In the genomic region with DNA sequence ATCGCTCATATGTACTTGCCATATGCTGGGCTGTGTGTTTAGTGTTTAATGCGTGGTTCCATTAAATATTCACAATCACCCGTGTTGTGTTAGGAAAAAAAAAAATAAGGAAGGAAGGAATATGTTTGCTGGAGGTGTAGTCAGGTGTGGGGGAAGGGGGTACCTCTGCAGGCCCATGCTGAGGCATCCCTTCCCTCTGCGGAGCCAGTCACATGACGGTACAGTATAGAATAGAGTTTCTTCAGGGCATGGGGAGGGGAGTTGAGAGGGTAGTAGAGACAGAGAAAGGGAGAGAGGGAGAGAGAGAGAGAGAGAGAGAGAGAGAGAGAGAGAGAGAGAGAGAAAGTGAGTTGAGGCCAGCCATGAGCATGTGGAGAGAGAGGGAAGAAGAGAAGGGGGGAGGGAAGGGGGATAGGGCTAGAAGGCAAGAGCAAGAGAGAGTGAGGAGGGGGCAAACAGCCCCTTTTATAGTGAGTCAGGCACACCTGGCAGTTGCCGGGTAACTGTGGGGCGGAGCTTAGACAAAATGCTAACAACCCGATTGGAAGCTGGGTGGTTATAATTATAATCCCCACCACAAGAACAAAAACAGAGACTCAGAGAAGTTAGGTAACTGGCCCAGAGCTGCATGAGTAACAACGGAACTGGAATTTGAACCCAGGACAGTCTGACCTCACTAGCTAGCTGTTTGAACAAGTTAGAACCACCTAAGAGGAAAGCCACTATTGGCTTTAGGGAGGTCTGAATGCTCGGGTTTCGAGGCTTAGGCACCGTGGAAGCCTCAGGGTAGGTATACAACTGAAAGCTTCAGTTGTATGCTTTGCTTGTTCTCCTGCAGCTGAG, we compare ENCODE assay signal across 19 mouse cellular contexts. TPM values are rescaled to one million over a fixed set of nuclear protein-coding genes. Genes with fewer than 3 reads are reported as not detected.
DNase-seq lines count a peak whose midpoint lies in the region; ATAC-seq and TF ChIP-seq lines count a peak whose summit lies in the region.
"Had no signal": no experiment of that assay in that cellular context is flagged by ENCODE, and none has a peak within 500 bp of the region (broad histone marks: within the 10 kb centered on the region; RNA-seq: fewer than 3 reads in every experiment).

No protein-coding gene starts in this region.

- no peak overlapping the region for H3K4me3 ChIP-seq in forebrain, embryonic 10.5 days
- H3K4me3 ChIP-seq in forebrain, embryonic 12.5 days (replicated peaks): no peak overlapping the region
- no peak overlapping the region for H3K4me3 ChIP-seq in liver, adult 2 months (ENCODE audit: insufficient read depth, low read depth, low read length)
- H3K4me3 ChIP-seq in forebrain, postnatal 0 days (ENCODE audit: low read depth, low read length): no peak overlapping the region
- H3K4me3 ChIP-seq in heart, embryonic 12.5 days: no peak overlapping the region
- H3K4me3 ChIP-seq: embryonic facial prominence, embryonic 12.5 days; heart, embryonic 15.5 days; myocyte; neural tube, embryonic 15.5 days had no signal

- H3K9ac ChIP-seq in forebrain, embryonic 12.5 days: no peak overlapping the region
- no peak overlapping the region for H3K9ac ChIP-seq in liver, adult 2 months (ENCODE audit: low read depth, low read length)
- no peak overlapping the region for H3K9ac ChIP-seq in forebrain, postnatal 0 days
- no peak overlapping the region for H3K9ac ChIP-seq in heart, embryonic 12.5 days
- H3K9ac ChIP-seq: embryonic facial prominence, embryonic 12.5 days; heart, embryonic 15.5 days; liver, postnatal 0 days; neural tube, embryonic 15.5 days had no signal

- TF ChIP-seq CTCF in liver, adult 2 months (IDR thresholded peaks at IDR 0.05; ENCODE audit: low read depth, low read length): no peak
- TF ChIP-seq CTCF in brain, embryonic 14.5 days (IDR thresholded peaks at IDR 0.05; ENCODE audit: borderline replicate concordance, extremely low read depth, insufficient read depth, insufficient read length): no peak
- no peak for TF ChIP-seq CTCF in forebrain, postnatal 0 days (IDR thresholded peaks at IDR 0.05; ENCODE audit: low read depth)

- H3K4me2 ChIP-seq in forebrain, embryonic 12.5 days: no peak overlapping the region
- H3K4me2 ChIP-seq in forebrain, postnatal 0 days (ENCODE audit: low read depth): no peak overlapping the region
- no peak overlapping the region for H3K4me2 ChIP-seq in heart, embryonic 12.5 days
- H3K4me2 ChIP-seq: embryonic facial prominence, embryonic 12.5 days; heart, embryonic 15.5 days; neural tube, embryonic 15.5 days had no signal

- no peaks in the 10 kb centered on the region for H3K79me2 ChIP-seq in liver, adult 2 months (ENCODE audit: control insufficient read depth, insufficient read depth, low read length)

- DNase-seq in forebrain, embryonic 10.5 days (ENCODE audit: extremely low spot score, low spot score): no peak
- peak; percentile 91 for DNase-seq in liver, adult 2 months (ENCODE audit: extremely low read depth, low read depth, low spot score)
- no peak for DNase-seq in liver
- peak; percentile 57 for DNase-seq in brain, embryonic 14.5 days (ENCODE audit: low read depth)
- no peak for DNase-seq in forebrain, postnatal 0 days
- DNase-seq: B cell, adult 2 months; kidney, adult 11 months; liver, postnatal 0 days; lung, postnatal 14 days; right cerebral cortex, postnatal 4 days had no signal

- H3K27me3 ChIP-seq in forebrain, embryonic 10.5 days (ENCODE audit: poor library complexity, severe bottlenecking): no peaks in the 10 kb centered on the region
- H3K27me3 ChIP-seq in forebrain, embryonic 12.5 days: no peaks in the 10 kb centered on the region
- H3K27me3 ChIP-seq in liver, adult 2 months (ENCODE audit: control insufficient read depth, insufficient read depth, low read length): no peaks in the 10 kb centered on the region
- H3K27me3 ChIP-seq in forebrain, postnatal 0 days (ENCODE audit: insufficient read depth, low read length): no peaks in the 10 kb centered on the region
- no peaks in the 10 kb centered on the region for H3K27me3 ChIP-seq in heart, embryonic 12.5 days (replicated peaks)
- H3K27me3 ChIP-seq: embryonic facial prominence, embryonic 12.5 days; heart, embryonic 15.5 days; neural tube, embryonic 15.5 days; Patski had no signal

- peaks cover 17% of the 10 kb centered on the region for H3K4me1 ChIP-seq in forebrain, embryonic 10.5 days
- peaks cover 20% of the 10 kb centered on the region for H3K4me1 ChIP-seq in forebrain, embryonic 12.5 days
- H3K4me1 ChIP-seq in liver, adult 2 months (ENCODE audit: control insufficient read depth, insufficient read depth, low read length): peaks cover 3% of the 10 kb centered on the region; the same call in 1 of the 2 replicates
- 0 out of 2 replicates have a peak, but pooled peaks cover 4% of the 10 kb centered on the region for H3K4me1 ChIP-seq in forebrain, postnatal 0 days (ENCODE audit: insufficient read depth)
- no peaks in the 10 kb centered on the region for H3K4me1 ChIP-seq in heart, embryonic 12.5 days (replicated peaks)

- peak overlapping the region; percentile 60 for H3K27ac ChIP-seq in forebrain, embryonic 10.5 days
- no peak overlapping the region; the same call in 1 of the 2 replicates for H3K27ac ChIP-seq in forebrain, embryonic 12.5 days
- H3K27ac ChIP-seq in liver, adult 2 months (replicated peaks; ENCODE audit: insufficient read depth, low read depth, low read length): peak overlapping the region; percentile 26
- H3K27ac ChIP-seq in forebrain, postnatal 0 days (ENCODE audit: low read depth, low read length): no peak overlapping the region
- no peak overlapping the region for H3K27ac ChIP-seq in heart, embryonic 12.5 days (ENCODE audit: poor library complexity, severe bottlenecking)
- H3K27ac ChIP-seq: embryonic facial prominence, embryonic 12.5 days; heart, embryonic 15.5 days; neural tube, embryonic 15.5 days had no signal

- H3K36me3 ChIP-seq in forebrain, embryonic 10.5 days (replicated peaks): no peaks in the 10 kb centered on the region
- no peaks in the 10 kb centered on the region for H3K36me3 ChIP-seq in forebrain, embryonic 12.5 days (replicated peaks)
- no peaks in the 10 kb centered on the region for H3K36me3 ChIP-seq in liver, adult 2 months (ENCODE audit: control insufficient read depth, insufficient read depth, low read length)
- no peaks in the 10 kb centered on the region for H3K36me3 ChIP-seq in forebrain, postnatal 0 days (ENCODE audit: insufficient read depth)
- peaks cover 8% of the 10 kb centered on the region; the same call in 1 of the 2 replicates for H3K36me3 ChIP-seq in heart, embryonic 12.5 days
- H3K36me3 ChIP-seq: embryonic facial prominence, embryonic 12.5 days; heart, embryonic 15.5 days; neural tube, embryonic 15.5 days had no signal

- TF ChIP-seq POLR2A in liver, adult 2 months (IDR thresholded peaks at IDR 0.05; ENCODE audit: extremely low read depth, insufficient read depth, low read length): no peak
- TF ChIP-seq POLR2A in brain, embryonic 14.5 days (IDR thresholded peaks at IDR 0.05; ENCODE audit: borderline replicate concordance, extremely low read depth, insufficient read depth, insufficient read length, poor library complexity, severe bottlenecking): no peak

- ATAC-seq in forebrain, embryonic 12.5 days (ENCODE audit: low FRiP score): no peak
- ATAC-seq in forebrain, postnatal 0 days: peak; percentile 13; the same call in 1 of the 2 replicates
- no peak for ATAC-seq in heart, embryonic 12.5 days (ENCODE audit: insufficient number of reproducible peaks, low FRiP score)
- ATAC-seq: liver, postnatal 0 days; Patski had no signal

- no peaks in the 10 kb centered on the region for H3K9me3 ChIP-seq in forebrain, embryonic 10.5 days
- H3K9me3 ChIP-seq in forebrain, embryonic 12.5 days: no peaks in the 10 kb centered on the region
- H3K9me3 ChIP-seq in forebrain, postnatal 0 days (ENCODE audit: low read length): no peaks in the 10 kb centered on the region
- H3K9me3 ChIP-seq in heart, embryonic 12.5 days (replicated peaks): peaks cover 5% of the 10 kb centered on the region; the same call in 1 of the 2 replicates
- H3K9me3 ChIP-seq: embryonic facial prominence, embryonic 12.5 days; heart, embryonic 15.5 days; neural tube, embryonic 15.5 days had no signal

- WGBS in forebrain, embryonic 10.5 days: 63% methylated on average over 12 of the region's 12 CpGs
- 68% methylated on average over 12 of the region's 12 CpGs for WGBS in forebrain, embryonic 12.5 days
- WGBS in liver, adult 2 months: 41% methylated on average over 12 of the region's 12 CpGs
- 50% methylated on average over 12 of the region's 12 CpGs for WGBS in forebrain, postnatal 0 days
- WGBS in heart, embryonic 12.5 days: 63% methylated on average over 12 of the region's 12 CpGs

RNA-seq across cellular contexts. Expression of gene Tmem156, which starts 45.3 kb away (rescaled TPM):
- not detected in 2 replicates for polyA plus RNA-seq in forebrain, embryonic 10.5 days (2016; fragmentation: Nextera tagmentation; extraction: Ambion mirVana)
- 0.27 TPM in 1 of 2 replicates, not detected in the other for polyA plus RNA-seq in forebrain, embryonic 12.5 days (2016; fragmentation: Nextera tagmentation; extraction: Ambion mirVana)
- 0.40 and 0.65 TPM in 2 replicates for total RNA-seq in liver, adult 2 months (2014; rRNA removed)
- polyA plus RNA-seq in liver, adult 2 months (2012; rRNA removed): not detected in 2 replicates
- polyA plus RNA-seq in brain, embryonic 14.5 days (2012; rRNA removed): 0.08 and 0.11 TPM in 2 replicates
- 0.19 and 0.23 TPM in 2 replicates for total RNA-seq in forebrain, postnatal 0 days (2014; rRNA removed)
- polyA plus RNA-seq in forebrain, postnatal 0 days (2015; fragmentation: Nextera tagmentation; extraction: Ambion mirVana): 0.15 and 0.21 TPM in 2 replicates
- 0.27 TPM in 1 of 2 replicates, not detected in the other for polyA plus RNA-seq in heart, embryonic 12.5 days (2016; fragmentation: Nextera tagmentation; extraction: Ambion mirVana)
- total RNA-seq: adrenal gland, postnatal 36 days; gastrocnemius, adult 18-20 months had no signal
- polyA plus RNA-seq: embryonic facial prominence, embryonic 12.5 days; heart, embryonic 15.5 days; neural tube, embryonic 15.5 days; Patski had no signal

Comparison
In these comparisons a context has a peak if more than half of its experiments do, and no peak if none do; other contexts are left out.
1. DNase-seq: peak in liver, adult 2 months (single experiment) and brain, embryonic 14.5 days (single experiment); none in forebrain, embryonic 10.5 days (single experiment), liver (single experiment) and forebrain, postnatal 0 days (single experiment).
2. H3K27ac ChIP-seq: peak in forebrain, embryonic 10.5 days (single experiment) and liver, adult 2 months (single experiment); none in forebrain, embryonic 12.5 days (single experiment), forebrain, postnatal 0 days (single experiment) and heart, embryonic 12.5 days (single experiment).